Mouse (Mus musculus): ENCODE measurements around the gene Prkag2.

GRCm38 (mm10) chr5:24841662-24842273 is 258.7 kb downstream of the Prkag2 start:
- TF ChIP-seq CTCF (IDR thresholded peaks at IDR 0.05; ENCODE audit: control insufficient read depth, insufficient read depth, insufficient read length) (no peak), MYOG (IDR thresholded peaks at IDR 0.05; ENCODE audit: control insufficient read depth, extremely low read depth, insufficient read length) (no peak), USF1 (IDR thresholded peaks at IDR 0.05; ENCODE audit: low read depth) (no peak), FOSL1 (IDR thresholded peaks at IDR 0.05; ENCODE audit: insufficient read depth, low read length, poor library complexity, severe bottlenecking) (no peak), MYOD1 (IDR thresholded peaks at IDR 0.05; ENCODE audit: control insufficient read depth, insufficient read length, low read depth) (no peak), MAX (IDR thresholded peaks at IDR 0.05) (no peak), CEBPB (IDR thresholded peaks at IDR 0.05; ENCODE audit: low read depth) (no peak)
